Mouse (Mus musculus): Measurements from ENCODE around the gene Ppp2r2d.

Gene Ppp2r2d

DNA sequence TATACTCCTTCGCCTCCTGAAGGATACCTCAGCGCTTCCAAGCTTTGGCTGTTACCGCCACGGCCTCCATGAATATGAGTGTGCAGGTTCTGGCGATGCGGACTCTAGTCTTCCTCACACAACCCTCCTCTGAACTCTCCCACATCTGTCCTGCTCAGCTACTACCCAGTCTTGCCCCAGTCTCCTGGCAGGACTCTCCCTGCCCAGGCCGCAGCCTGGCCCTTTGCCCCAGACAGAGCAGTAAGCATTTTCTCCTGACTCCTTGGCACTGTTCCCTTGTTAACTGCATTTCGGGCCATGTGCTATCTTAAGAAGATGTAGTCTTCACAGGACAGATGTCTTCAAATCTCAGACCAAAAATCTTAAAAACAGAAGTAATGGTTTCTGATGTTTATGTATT, 75.7 kb downstream of the Ppp2r2d start:
- no peak for DNase-seq (ENCODE audit: low spot score in 2 of 2)

DNA sequence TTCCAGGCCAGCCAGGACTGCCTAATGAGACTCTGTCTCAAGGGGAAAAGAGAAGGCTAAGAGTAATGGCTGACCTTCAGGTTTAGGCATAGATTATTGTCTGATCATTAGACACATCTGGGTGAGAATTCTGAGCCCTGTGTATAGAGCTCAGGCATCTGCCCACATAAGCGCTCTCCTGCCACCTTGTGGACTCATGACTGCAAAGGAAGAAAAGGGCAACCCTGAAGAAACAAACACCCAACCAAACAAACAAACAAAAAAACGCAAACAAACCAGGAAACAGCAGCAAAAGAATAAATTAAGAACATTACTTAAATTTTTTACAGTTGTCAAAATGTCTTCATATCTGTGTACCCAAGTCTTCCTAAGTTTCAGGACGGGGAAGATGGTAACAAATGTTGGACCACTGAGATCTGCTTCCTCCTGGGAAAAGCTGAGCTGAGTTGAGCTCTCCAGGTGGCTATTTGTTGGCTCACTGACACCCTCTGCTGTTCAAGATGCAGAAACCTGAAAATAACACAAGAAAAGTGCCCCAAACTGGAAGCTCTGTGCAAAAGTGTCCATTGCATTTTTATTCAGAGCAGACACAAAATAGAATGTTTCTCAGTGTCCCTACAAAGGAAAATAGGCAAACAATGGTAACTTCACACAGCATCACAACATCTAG, 78.0 kb downstream of the Ppp2r2d start:
- no peak for DNase-seq (ENCODE audit: low spot score in 2 of 2)

- DNase-seq (ENCODE audit: low spot score in 2 of 2), result no peak
Observed at GRCm38 (mm10) chr7:138928456-138928855, 82.6 kb downstream of the Ppp2r2d start.
